In genomic region chr4:45371261-45371660, GRCm38 (mm10) we compare ENCODE assay signal across 12 mouse cellular contexts.
"Had no signal": no experiment of that assay in that cellular context is flagged by ENCODE, and none has a peak within 500 bp of the region (broad histone marks: within the 10 kb centered on the region; RNA-seq: fewer than 3 reads in every experiment).

No protein-coding gene starts in this region.

- DNase-seq: kidney, postnatal 10 days; right cerebral cortex, adult 18-20 months; right cerebral cortex, postnatal 25 days; thymus, postnatal 36 days had no signal

- ATAC-seq: intestine, embryonic 16.5 days; midbrain, embryonic 13.5 days had no signal

- H3K9ac ChIP-seq: liver, embryonic 15.5 days; midbrain, embryonic 13.5 days; neural tube, embryonic 15.5 days had no signal

- H3K9me3 ChIP-seq: limb, embryonic 10.5 days; liver, embryonic 15.5 days; midbrain, embryonic 13.5 days; neural tube, embryonic 15.5 days had no signal

- H3K27ac ChIP-seq: left cerebral cortex, adult 2 months; limb, embryonic 10.5 days; liver, embryonic 15.5 days; midbrain, embryonic 13.5 days; neural tube, embryonic 15.5 days had no signal

- H3K4me1 ChIP-seq: limb, embryonic 10.5 days; liver, embryonic 15.5 days; midbrain, embryonic 13.5 days; neural tube, embryonic 15.5 days had no signal

- H3K4me2 ChIP-seq: liver, embryonic 11.5 days; liver, embryonic 15.5 days; midbrain, embryonic 13.5 days; neural tube, embryonic 15.5 days had no signal

- H3K27me3 ChIP-seq: liver, embryonic 15.5 days; midbrain, embryonic 13.5 days; neural tube, embryonic 15.5 days had no signal

- H3K4me3 ChIP-seq: left cerebral cortex, adult 2 months; limb, embryonic 10.5 days; liver, embryonic 15.5 days; midbrain, embryonic 13.5 days; myocyte; neural tube, embryonic 15.5 days had no signal
